Mouse (Mus musculus) embryonic fibroblast, embryonic 13.5 days (primary cell): Measurements from ENCODE around the gene Frmd8.

ENCODE experiments used
- CTCF ChIP-seq: IDR thresholded peaks from 2 replicates; pipeline ENCODE4 v1.5.1; 2011; ENCODE audit warnings: mild to moderate bottlenecking, control low read depth, low read length, moderate library complexity, borderline replicate concordance; ENCODE audit not compliant: insufficient read depth
- POLR2A ChIP-seq: IDR thresholded peaks from 2 replicates; pipeline ENCODE4 v1.6.1; 2011; ENCODE audit warnings: low read depth, mild to moderate bottlenecking, control low read depth, low read length, moderate library complexity

GRCm38 (mm10) chr19:5831224-5831957 is 43.7 kb downstream of the Frmd8 start:
- TF ChIP-seq CTCF, result no peak
- TF ChIP-seq POLR2A, result peak; percentile 51
